Mouse (Mus musculus): ENCODE data around the gene Zfp872.

- TF ChIP-seq POLR2A (IDR thresholded peaks at IDR 0.05; ENCODE audit: insufficient read depth, low read depth, low read length) (peak; percentile 99), CTCF (IDR thresholded peaks at IDR 0.05; ENCODE audit: insufficient read depth, low read depth, low read length) (0 out of 2 replicates have a peak, but pooled peaks have one; percentile 21)
Observed at GRCm38 (mm10) chr9:22156497-22157245, 31.2 kb upstream of the Zfp872 start, which contains the start of gene Pigyl.

Measured in olfactory bulb, adult 2 months (tissue).